Mouse (Mus musculus): Measurements from ENCODE around the gene Napsa. TPM values are rescaled to one million over a fixed set of nuclear protein-coding genes. Genes with fewer than 3 reads are reported as not detected.

The Napsa gene
- polyA plus RNA-seq, 1 experiment, result 4,402 TPM

DNA sequence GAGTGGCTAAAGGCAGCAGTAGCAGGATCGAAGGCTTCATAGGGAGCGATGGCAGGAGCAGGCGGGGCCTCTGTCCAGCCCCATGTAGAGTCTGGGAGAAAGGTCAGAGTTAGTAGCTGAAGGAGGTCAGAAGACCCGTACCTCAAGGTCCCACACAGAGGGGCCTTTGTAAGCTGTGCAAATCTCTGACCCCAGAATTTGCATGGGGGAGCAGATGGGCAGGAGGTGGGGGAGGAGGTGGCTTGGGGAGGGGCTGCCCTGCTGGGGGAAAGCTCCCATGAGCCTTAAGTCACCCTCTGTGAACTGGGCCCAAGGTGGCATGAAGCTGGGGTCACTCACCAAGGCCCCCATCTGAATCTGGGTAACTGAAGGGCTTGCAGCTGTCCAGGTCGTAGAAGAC lies 42.7 kb upstream of the Napsa start:
- WGBS, result 83% methylated on average over 5 of the region's 5 CpGs
- no peaks in the 10 kb centered on the region; the same call in 1 of the 2 replicates for H3K4me1 ChIP-seq (ENCODE audit: control insufficient read depth, insufficient read depth, low read length)
- H3K27me3 ChIP-seq (replicated peaks; ENCODE audit: control insufficient read depth, insufficient read depth, low read length), result no peaks in the 10 kb centered on the region
- no peak for DNase-seq
- TF ChIP-seq CTCF (conservative IDR thresholded peaks at IDR 0.05; ENCODE audit: insufficient read depth, insufficient read length, low read depth, low read length), result no peak
- TF ChIP-seq POLR2A (IDR thresholded peaks at IDR 0.05; ENCODE audit: low read depth, low read length), result no peak
- no peak overlapping the region for H3K27ac ChIP-seq (ENCODE audit: insufficient read depth, low read depth, low read length)
- H3K4me3 ChIP-seq (ENCODE audit: insufficient read depth, low read depth, low read length), result no peak overlapping the region
- no peaks in the 10 kb centered on the region for H3K36me3 ChIP-seq (ENCODE audit: control insufficient read depth, insufficient read depth, low read length)

DNA sequence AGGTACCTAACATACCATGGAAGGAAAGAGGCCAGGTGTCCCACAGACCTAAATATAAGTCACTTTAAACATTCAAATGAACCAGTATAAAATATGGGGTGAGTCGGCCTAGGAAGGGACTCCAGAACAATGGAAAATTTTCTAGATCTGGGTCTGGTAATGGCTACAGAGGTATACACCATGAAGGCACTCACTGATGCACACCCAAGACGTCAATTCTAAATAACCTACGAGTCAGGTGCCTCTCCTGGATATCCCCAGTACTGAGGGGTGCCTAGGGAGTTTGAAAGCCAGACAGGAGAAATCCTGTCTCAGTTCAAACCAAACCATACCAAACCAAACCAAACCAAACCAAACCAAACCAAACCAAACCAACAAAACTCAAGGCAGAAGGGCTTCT lies 41.7 kb upstream of the Napsa start:
- TF ChIP-seq POLR2A (IDR thresholded peaks at IDR 0.05; ENCODE audit: low read depth, low read length), result no peak
- TF ChIP-seq CTCF (conservative IDR thresholded peaks at IDR 0.05; ENCODE audit: insufficient read depth, insufficient read length, low read depth, low read length), result no peak
- no peaks in the 10 kb centered on the region; the same call in 1 of the 2 replicates for H3K4me1 ChIP-seq (ENCODE audit: control insufficient read depth, insufficient read depth, low read length)
- 80% methylated on average over 3 of the region's 3 CpGs for WGBS
- H3K36me3 ChIP-seq (ENCODE audit: control insufficient read depth, insufficient read depth, low read length), result no peaks in the 10 kb centered on the region
- DNase-seq, result no peak
- no peak overlapping the region for H3K4me3 ChIP-seq (ENCODE audit: insufficient read depth, low read depth, low read length)
- no peak overlapping the region for H3K27ac ChIP-seq (ENCODE audit: insufficient read depth, low read depth, low read length)
- no peaks in the 10 kb centered on the region for H3K27me3 ChIP-seq (replicated peaks; ENCODE audit: control insufficient read depth, insufficient read depth, low read length)

DNA sequence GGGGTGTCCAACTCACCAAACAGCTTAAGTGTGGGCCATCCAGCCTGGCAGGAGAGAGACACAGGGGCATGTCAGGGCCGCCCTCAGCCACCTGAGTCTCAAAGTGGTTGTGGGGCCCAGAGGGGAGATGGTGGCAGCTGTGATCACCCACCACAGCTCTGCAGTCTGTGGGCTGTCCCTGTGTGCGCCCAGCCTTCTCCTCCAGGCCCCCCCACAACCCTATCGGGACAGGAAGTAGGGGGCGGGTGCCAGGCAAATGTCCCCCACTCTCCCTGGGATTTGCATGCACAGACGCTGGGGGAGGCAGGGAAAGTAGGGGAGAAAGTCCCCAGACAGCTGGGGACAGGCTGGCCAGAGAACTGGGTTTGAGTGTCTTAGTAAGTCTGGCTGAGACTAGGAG lies 41.0 kb upstream of the Napsa start:
- no peaks in the 10 kb centered on the region; the same call in 1 of the 2 replicates for H3K4me1 ChIP-seq (ENCODE audit: control insufficient read depth, insufficient read depth, low read length)
- H3K4me3 ChIP-seq (ENCODE audit: insufficient read depth, low read depth, low read length), result no peak overlapping the region
- no peak for TF ChIP-seq POLR2A (IDR thresholded peaks at IDR 0.05; ENCODE audit: low read depth, low read length)
- no peak for TF ChIP-seq CTCF (conservative IDR thresholded peaks at IDR 0.05; ENCODE audit: insufficient read depth, insufficient read length, low read depth, low read length)
- no peak overlapping the region for H3K27ac ChIP-seq (ENCODE audit: insufficient read depth, low read depth, low read length)
- H3K27me3 ChIP-seq (replicated peaks; ENCODE audit: control insufficient read depth, insufficient read depth, low read length), result no peaks in the 10 kb centered on the region
- no peaks in the 10 kb centered on the region for H3K36me3 ChIP-seq (ENCODE audit: control insufficient read depth, insufficient read depth, low read length)
- no peak for DNase-seq
- WGBS, result 37% methylated on average over 5 of the region's 5 CpGs

DNA sequence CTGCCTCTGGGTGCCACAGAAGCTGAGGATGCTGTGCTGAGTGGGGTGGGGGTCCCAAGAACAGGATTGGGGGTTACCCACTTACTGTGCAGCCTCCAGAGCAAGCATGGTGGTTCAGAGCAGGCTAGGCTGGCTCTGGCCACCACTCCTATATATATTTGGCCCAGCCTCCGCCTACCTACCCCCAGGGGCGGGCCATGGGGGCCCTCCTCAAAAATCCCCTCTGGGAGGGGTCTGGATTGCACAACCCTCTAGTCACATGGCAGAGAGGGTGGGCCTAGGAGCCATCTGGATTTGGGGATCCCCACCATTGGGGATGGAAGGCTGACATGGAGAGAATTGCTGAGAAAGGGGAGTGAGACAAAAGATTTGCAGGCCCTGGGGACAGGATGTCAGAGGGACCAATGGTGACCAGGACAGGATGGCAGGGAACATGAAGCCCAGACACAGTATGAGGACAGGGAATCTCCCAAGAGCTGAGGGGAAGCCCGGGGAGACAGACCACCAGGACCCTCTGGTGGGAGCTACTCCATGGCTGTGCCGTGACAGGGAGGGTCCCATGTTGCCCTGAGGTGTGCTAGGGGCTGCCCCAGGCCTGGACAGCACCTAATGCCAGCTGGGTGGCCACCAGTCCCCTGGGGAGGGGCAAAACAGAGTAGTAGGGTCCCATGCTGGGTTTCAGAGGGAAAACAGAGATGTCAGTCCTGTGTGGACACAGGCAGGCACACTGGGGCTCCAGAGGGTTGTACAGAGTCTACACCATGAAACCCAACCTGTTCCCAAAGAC lies 40.0 kb upstream of the Napsa start, which contains the start of gene Spib:
Spib (minus strand) TSS at position 126 of the 787 bp plus-strand sequence.
- WGBS, result 85% methylated on average over 4 of the region's 4 CpGs
- Histone ChIP-seq H3K27me3 (replicated peaks; ENCODE audit: control insufficient read depth, insufficient read depth, low read length) (no peaks in the 10 kb centered on the region), H3K27ac (ENCODE audit: insufficient read depth, low read depth, low read length) (no peak within 1 kb of the TSS), H3K4me3 (ENCODE audit: insufficient read depth, low read depth, low read length) (no peak within 1 kb of the TSS), H3K4me1 (ENCODE audit: control insufficient read depth, insufficient read depth, low read length) (no peaks in the 10 kb centered on the region; the same call in 1 of the 2 replicates), H3K36me3 (ENCODE audit: control insufficient read depth, insufficient read depth, low read length) (no peaks in the 10 kb centered on the region)
- TF ChIP-seq POLR2A (IDR thresholded peaks at IDR 0.05; ENCODE audit: low read depth, low read length), result no peak
- TF ChIP-seq CTCF (conservative IDR thresholded peaks at IDR 0.05; ENCODE audit: insufficient read depth, insufficient read length, low read depth, low read length), result no peak
- no peak for DNase-seq

DNA sequence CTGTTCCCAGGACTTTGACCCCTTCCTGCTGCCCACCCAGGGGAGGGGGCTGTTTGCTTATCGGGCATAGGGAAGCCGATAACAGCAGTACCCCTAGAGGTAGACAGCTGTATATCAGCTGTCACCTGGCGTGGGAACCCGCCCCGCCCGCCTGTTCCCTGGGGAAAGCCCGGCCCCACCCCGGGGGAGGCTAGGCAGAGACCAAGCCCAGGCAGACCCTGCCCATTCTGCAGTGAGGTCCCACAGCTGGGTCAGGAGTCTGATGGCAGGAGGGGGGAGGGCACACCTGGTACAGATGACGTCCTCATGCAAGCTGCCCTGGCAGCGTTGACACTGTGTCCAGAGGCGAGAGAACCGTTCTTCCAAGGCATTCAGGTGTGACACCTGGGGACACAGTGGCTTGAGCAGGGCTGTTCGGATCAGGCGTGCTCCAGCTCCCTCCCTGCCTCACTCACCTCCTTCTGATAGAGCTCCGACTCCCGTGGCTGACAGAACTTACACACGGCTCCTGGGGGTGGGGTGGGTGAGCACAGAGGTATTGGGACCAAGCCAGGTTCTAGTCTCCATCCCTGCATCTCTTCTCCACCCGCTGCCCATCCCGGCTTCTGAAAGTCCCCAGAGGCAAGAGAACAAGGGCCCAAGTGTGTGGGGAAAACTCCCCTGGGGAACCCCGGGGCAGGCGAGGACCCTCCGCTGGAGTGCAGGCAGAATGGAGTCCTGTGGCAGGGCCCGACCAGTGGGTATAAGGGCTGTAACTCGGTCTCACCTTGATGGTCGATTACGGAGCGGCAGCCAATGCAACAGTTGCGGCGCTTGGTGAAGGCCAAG lies 39.0 kb upstream of the Napsa start:
- Histone ChIP-seq H3K27me3 (replicated peaks; ENCODE audit: control insufficient read depth, insufficient read depth, low read length) (no peaks in the 10 kb centered on the region), H3K27ac (ENCODE audit: insufficient read depth, low read depth, low read length) (no peak overlapping the region), H3K36me3 (ENCODE audit: control insufficient read depth, insufficient read depth, low read length) (no peaks in the 10 kb centered on the region), H3K4me3 (ENCODE audit: insufficient read depth, low read depth, low read length) (no peak overlapping the region), H3K4me1 (ENCODE audit: control insufficient read depth, insufficient read depth, low read length) (no peaks in the 10 kb centered on the region)
- no peak for DNase-seq
- no peak for TF ChIP-seq CTCF (conservative IDR thresholded peaks at IDR 0.05; ENCODE audit: insufficient read depth, insufficient read length, low read depth, low read length)
- TF ChIP-seq POLR2A (IDR thresholded peaks at IDR 0.05; ENCODE audit: low read depth, low read length), result no peak
- 77% methylated on average over 29 of the region's 29 CpGs for WGBS

DNA sequence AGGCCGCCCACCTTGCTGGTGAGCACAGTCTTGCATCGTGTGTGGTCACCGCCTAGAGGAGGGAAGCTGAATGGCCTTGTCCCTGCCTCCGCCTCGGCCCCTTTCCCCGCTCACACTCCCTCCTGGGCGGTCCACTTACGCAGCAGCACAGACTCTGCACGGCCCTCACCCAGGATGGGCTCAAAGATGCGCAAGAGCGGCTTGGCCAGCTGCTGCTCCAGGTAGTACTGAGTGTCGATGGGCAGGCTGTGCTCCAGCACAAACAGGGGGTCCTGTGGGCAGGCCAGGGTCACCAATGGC lies 38.5 kb upstream of the Napsa start:
- no peak for DNase-seq
- TF ChIP-seq POLR2A (IDR thresholded peaks at IDR 0.05; ENCODE audit: low read depth, low read length) (no peak), CTCF (conservative IDR thresholded peaks at IDR 0.05; ENCODE audit: insufficient read depth, insufficient read length, low read depth, low read length) (no peak)
- WGBS, result 88% methylated on average over 12 of the region's 12 CpGs
- Histone ChIP-seq H3K27ac (ENCODE audit: insufficient read depth, low read depth, low read length) (no peak overlapping the region), H3K4me1 (ENCODE audit: control insufficient read depth, insufficient read depth, low read length) (no peaks in the 10 kb centered on the region), H3K4me3 (ENCODE audit: insufficient read depth, low read depth, low read length) (no peak overlapping the region), H3K27me3 (replicated peaks; ENCODE audit: control insufficient read depth, insufficient read depth, low read length) (no peaks in the 10 kb centered on the region), H3K36me3 (ENCODE audit: control insufficient read depth, insufficient read depth, low read length) (no peaks in the 10 kb centered on the region)

DNA sequence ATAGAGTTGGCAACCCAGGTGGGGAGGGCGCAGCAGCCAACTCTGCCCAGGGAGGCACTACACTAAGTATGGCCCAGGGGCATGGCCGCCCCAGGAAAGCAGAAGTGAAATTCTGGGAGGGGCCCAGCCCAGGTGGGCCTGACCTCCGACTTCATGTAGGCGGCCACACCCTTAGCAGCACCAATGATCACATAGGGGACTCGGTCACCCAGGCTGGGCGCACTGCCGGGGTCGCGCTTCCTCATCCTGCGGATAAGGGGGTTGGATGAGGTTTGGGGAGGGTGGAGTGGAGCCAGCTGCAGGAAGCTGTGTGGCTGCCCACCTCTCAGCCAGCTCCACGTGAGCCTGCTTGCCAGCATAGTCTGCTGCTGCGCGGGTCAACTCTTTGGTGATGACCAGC lies 37.9 kb upstream of the Napsa start:
- no peaks in the 10 kb centered on the region for H3K4me1 ChIP-seq (ENCODE audit: control insufficient read depth, insufficient read depth, low read length)
- no peak for TF ChIP-seq CTCF (conservative IDR thresholded peaks at IDR 0.05; ENCODE audit: insufficient read depth, insufficient read length, low read depth, low read length)
- no peak for TF ChIP-seq POLR2A (IDR thresholded peaks at IDR 0.05; ENCODE audit: low read depth, low read length)
- H3K4me3 ChIP-seq (ENCODE audit: insufficient read depth, low read depth, low read length), result no peak overlapping the region
- H3K27me3 ChIP-seq (replicated peaks; ENCODE audit: control insufficient read depth, insufficient read depth, low read length), result no peaks in the 10 kb centered on the region
- no peak for DNase-seq
- no peaks in the 10 kb centered on the region for H3K36me3 ChIP-seq (ENCODE audit: control insufficient read depth, insufficient read depth, low read length)
- 87% methylated on average over 13 of the region's 13 CpGs for WGBS
- H3K27ac ChIP-seq (ENCODE audit: insufficient read depth, low read depth, low read length), result no peak overlapping the region
